9 mouse cellular contexts compared by ENCODE assay signal in the genomic region with DNA sequence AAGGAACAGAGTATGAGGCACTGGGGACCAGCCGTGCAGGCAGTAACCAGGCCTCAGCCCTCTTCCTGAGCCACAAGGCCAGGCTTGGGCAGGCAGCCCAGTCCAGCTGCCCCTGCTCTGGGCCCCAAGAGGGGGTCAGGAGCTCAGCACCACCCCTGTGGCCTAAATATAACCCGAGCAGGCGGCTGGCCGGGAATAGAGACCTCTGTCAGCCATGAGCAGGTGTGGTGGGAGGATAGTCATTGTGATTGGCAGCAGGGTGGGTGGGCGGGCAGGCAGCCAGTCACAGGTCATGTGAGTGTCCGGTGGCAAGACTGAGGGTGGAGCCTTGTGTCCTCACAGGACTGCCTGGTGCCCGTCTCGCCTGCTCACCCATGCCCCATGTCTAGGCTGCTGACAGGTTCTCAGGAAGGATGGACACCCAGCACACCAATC. TPM values are rescaled to one million over a fixed set of nuclear protein-coding genes. Genes with fewer than 3 reads are reported as not detected.
DNase-seq lines count a peak whose midpoint lies in the region; ATAC-seq and TF ChIP-seq lines count a peak whose summit lies in the region.
"Had no signal": no experiment of that assay in that cellular context is flagged by ENCODE, and none has a peak within 500 bp of the region (broad histone marks: within the 10 kb centered on the region; RNA-seq: fewer than 3 reads in every experiment).

No protein-coding gene starts in this region.

- no peaks in the 10 kb centered on the region for H3K27me3 ChIP-seq in liver, adult 2 months (ENCODE audit: control insufficient read depth, insufficient read depth, low read length)
- peaks cover 21% of the 10 kb centered on the region for H3K27me3 ChIP-seq in liver, embryonic 11.5 days (replicated peaks; ENCODE audit: control insufficient read depth, insufficient read depth, low read length)
- H3K27me3 ChIP-seq in myocyte (ENCODE audit: control insufficient read depth, insufficient read depth, insufficient read length): no peaks in the 10 kb centered on the region

- intact Hi-C loops in gastrocnemius, postnatal 14 days (cut with DNase I; ENCODE audit: low total_unique reads): no loop called here

- H3ac ChIP-seq in myocyte (ENCODE audit: control insufficient read depth, insufficient read length): no peak overlapping the region

- 44% methylated on average over 8 of the region's 8 CpGs for WGBS in liver, adult 2 months
- 74% methylated on average over 7 of the region's 8 CpGs for WGBS in liver, embryonic 11.5 days

- no peaks in the 10 kb centered on the region for H3K79me2 ChIP-seq in liver, adult 2 months (ENCODE audit: control insufficient read depth, insufficient read depth, low read length)
- no peaks in the 10 kb centered on the region for H3K79me2 ChIP-seq in myocyte (ENCODE audit: control insufficient read depth, insufficient read depth)

- H3K9ac ChIP-seq in liver, adult 2 months (ENCODE audit: low read depth, low read length): no peak overlapping the region
- no peak overlapping the region for H3K9ac ChIP-seq in liver, embryonic 11.5 days (ENCODE audit: low read depth, low read length)

- no peaks in the 10 kb centered on the region for H3K4me1 ChIP-seq in liver, adult 2 months (ENCODE audit: control insufficient read depth, insufficient read depth, low read length)
- H3K4me1 ChIP-seq in liver, embryonic 11.5 days (replicated peaks; ENCODE audit: control insufficient read depth, insufficient read depth, low read length): peaks cover 12% of the 10 kb centered on the region; the same call in 1 of the 2 replicates

- no peak overlapping the region for H3K27ac ChIP-seq in liver, adult 2 months (replicated peaks; ENCODE audit: insufficient read depth, low read depth, low read length)
- H3K27ac ChIP-seq in liver, embryonic 11.5 days (ENCODE audit: low read depth, low read length): no peak overlapping the region

- H3K9me3 ChIP-seq in liver, embryonic 11.5 days (ENCODE audit: control insufficient read depth, low read length): no peaks in the 10 kb centered on the region
- H3K9me3 ChIP-seq: megakaryocyte, embryonic 14.5 days had no signal

- no peaks in the 10 kb centered on the region for H3K36me3 ChIP-seq in liver, adult 2 months (ENCODE audit: control insufficient read depth, insufficient read depth, low read length)
- H3K36me3 ChIP-seq in liver, embryonic 11.5 days (ENCODE audit: control insufficient read depth, insufficient read depth, low read length): no peaks in the 10 kb centered on the region
- no peaks in the 10 kb centered on the region for H3K36me3 ChIP-seq in myocyte (ENCODE audit: control insufficient read depth, insufficient read depth)

- TF ChIP-seq CTCF in liver, adult 2 months (IDR thresholded peaks at IDR 0.05; ENCODE audit: low read depth, low read length): no peak

- DNase-seq in liver, adult 2 months (ENCODE audit: extremely low read depth, low read depth, low spot score): peak; percentile 25
- DNase-seq in liver, embryonic 11.5 days (ENCODE audit: low spot score): no peak
- peak; percentile 85 for DNase-seq in gastrocnemius, postnatal 14 days
- DNase-seq in kidney, adult 11 months: peak; percentile 40
- no peak for DNase-seq in right cerebral cortex, postnatal 4 days
- DNase-seq in embryo, embryonic 10 days (ENCODE audit: low spot score): no peak
- DNase-seq in embryo, embryonic 10.5 days (ENCODE audit: low spot score): no peak

- no peak for TF ChIP-seq POLR2A in liver, adult 2 months (IDR thresholded peaks at IDR 0.05; ENCODE audit: extremely low read depth, insufficient read depth, low read length)
- TF ChIP-seq POLR2A in myocyte (IDR thresholded peaks at IDR 0.05; ENCODE audit: insufficient read length, low read depth): peak; percentile 62

- H3K4me3 ChIP-seq in liver, adult 2 months (ENCODE audit: insufficient read depth, low read depth, low read length): no peak overlapping the region
- H3K4me3 ChIP-seq in liver, embryonic 11.5 days (ENCODE audit: low read depth, low read length): no peak overlapping the region
- no peak overlapping the region for H3K4me3 ChIP-seq in myocyte
- H3K4me3 ChIP-seq: megakaryocyte, embryonic 14.5 days had no signal

- ATAC-seq in liver, embryonic 11.5 days (replicated peaks; ENCODE audit: low FRiP score): no peak

- H3K4me2 ChIP-seq in liver, embryonic 11.5 days: no peak overlapping the region
- H3K4me2 ChIP-seq in myocyte (ENCODE audit: low read depth): peak overlapping the region; percentile 34

TF ChIP-seq in myocyte, 11 proteins besides CTCF, POLR2A, EP300 and RAD21:
- TF ChIP-seq USF1 (IDR thresholded peaks at IDR 0.05; ENCODE audit: low read depth) (no peak), TCF3 (IDR thresholded peaks at IDR 0.05; ENCODE audit: insufficient read length, low read depth) (no peak), TCF12 (IDR thresholded peaks at IDR 0.05; ENCODE audit: insufficient read depth, poor library complexity, severe bottlenecking) (peak; percentile 19), MYOG (IDR thresholded peaks at IDR 0.05; ENCODE audit: control insufficient read depth in 1 of 3, insufficient read depth in 1 of 3, insufficient read length in 2 of 3, low read depth in 2 of 3) (peak in 2 of 3 experiments; percentile 58 to 91), POLR2AphosphoS2 (IDR thresholded peaks at IDR 0.05; ENCODE audit: insufficient read length, low read depth) (peak; percentile 69), E2F4 (IDR thresholded peaks at IDR 0.05; ENCODE audit: insufficient read depth) (no peak), SRF (IDR thresholded peaks at IDR 0.05; ENCODE audit: control insufficient read depth, insufficient read length, low read depth) (no peak), MYOD1 (IDR thresholded peaks at IDR 0.05; ENCODE audit: control insufficient read depth in 1 of 3, insufficient read length in 2 of 3, low read depth in 2 of 3) (peak; percentile 77 to 91 (median 77)), MAX (IDR thresholded peaks at IDR 0.05; ENCODE audit: low read depth) (no peak)

RNA-seq across cellular contexts. Expression of gene Tbx1, which starts 13.8 kb away (rescaled TPM):
- total RNA-seq in liver, adult 2 months (2014; rRNA removed): not detected in 2 replicates
- polyA plus RNA-seq in liver, adult 2 months (2012; rRNA removed): 0.02 TPM in 1 of 2 replicates, not detected in the other
- polyA plus RNA-seq in liver, embryonic 11.5 days (2014; fragmentation: Nextera tagmentation; extraction: Ambion mirVana): 0.17 and 0.43 TPM in 2 replicates
- total RNA-seq in gastrocnemius, postnatal 14 days (2021): 1 to 10 TPM in 1 of 2 experiments, under 1 TPM in 1; 0.78 to 3.1 TPM
- 16.9 TPM for polyA plus RNA-seq in myocyte (2012; fragmentation: generic; extraction: Trizol)

RNA-seq across cellular contexts. Expression of gene Gp1bb, which starts 17.9 kb away (rescaled TPM):
- not detected in 2 replicates for total RNA-seq in liver, adult 2 months (2014; rRNA removed)
- polyA plus RNA-seq in liver, adult 2 months (2012; rRNA removed): 0.21 TPM in 1 of 2 replicates, not detected in the other
- 42.4 and 46.3 TPM in 2 replicates for polyA plus RNA-seq in liver, embryonic 11.5 days (2014; fragmentation: Nextera tagmentation; extraction: Ambion mirVana)
- not detected for total RNA-seq in gastrocnemius, postnatal 14 days (2021)
- 9.4 TPM for polyA plus RNA-seq in myocyte (2012; fragmentation: generic; extraction: Trizol)

RNA-seq across cellular contexts. Expression of gene Gm49601, which starts 21.9 kb away (rescaled TPM):
- not detected in 2 replicates for total RNA-seq in liver, adult 2 months (2014; rRNA removed)
- polyA plus RNA-seq in liver, adult 2 months (2012; rRNA removed): 0.37 TPM in 1 of 2 replicates, not detected in the other
- polyA plus RNA-seq in liver, embryonic 11.5 days (2014; fragmentation: Nextera tagmentation; extraction: Ambion mirVana): not detected in 2 replicates
- 1 to 10 TPM; 1.0 to 1.7 TPM for total RNA-seq in gastrocnemius, postnatal 14 days (2021)
- polyA plus RNA-seq in myocyte (2012; fragmentation: generic; extraction: Trizol): 11.4 TPM

RNA-seq across cellular contexts. Expression of gene Sept5, which starts 25.5 kb away (rescaled TPM):
- 0.18 and 0.60 TPM in 2 replicates for total RNA-seq in liver, adult 2 months (2014; rRNA removed)
- polyA plus RNA-seq in liver, adult 2 months (2012; rRNA removed): 0.37 and 0.87 TPM in 2 replicates
- 6.0 and 6.2 TPM in 2 replicates for polyA plus RNA-seq in liver, embryonic 11.5 days (2014; fragmentation: Nextera tagmentation; extraction: Ambion mirVana)
- 1 to 10 TPM; 6.0 to 8.4 TPM for total RNA-seq in gastrocnemius, postnatal 14 days (2021)
- 112 TPM for polyA plus RNA-seq in myocyte (2012; fragmentation: generic; extraction: Trizol)

Comparison
In these comparisons a context has a peak if more than half of its experiments do, and no peak if none do; other contexts are left out.
1. DNase-seq: peak in liver, adult 2 months (single experiment), gastrocnemius, postnatal 14 days (single experiment) and kidney, adult 11 months (single experiment); none in liver, embryonic 11.5 days (single experiment), right cerebral cortex, postnatal 4 days (single experiment), embryo, embryonic 10 days (single experiment) and embryo, embryonic 10.5 days (single experiment).
2. RNA of gene Tbx1, which starts 13.8 kb away (polyA plus RNA-seq): 16.9 TPM in myocyte (single experiment); 0.17 to 0.43 TPM in liver, embryonic 11.5 days and 0.02 TPM in liver, adult 2 months; every median in the first group is over 10 times any median in the second.